Mouse (Mus musculus): ENCODE results near the gene Hist1h1a. TPM values are rescaled to one million over a fixed set of nuclear protein-coding genes. Genes with fewer than 3 reads are reported as not detected.
"Not testable (repeated sequence)": the region's sequence is repeated elsewhere in the genome, so short reads cannot be mapped to it uniquely, and the experiment has no call there.

The Hist1h1a gene
- polyA plus RNA-seq (2014; fragmentation: Nextera tagmentation; extraction: Ambion mirVana) = 0.31 and 0.67 TPM in 2 replicates

DNA sequence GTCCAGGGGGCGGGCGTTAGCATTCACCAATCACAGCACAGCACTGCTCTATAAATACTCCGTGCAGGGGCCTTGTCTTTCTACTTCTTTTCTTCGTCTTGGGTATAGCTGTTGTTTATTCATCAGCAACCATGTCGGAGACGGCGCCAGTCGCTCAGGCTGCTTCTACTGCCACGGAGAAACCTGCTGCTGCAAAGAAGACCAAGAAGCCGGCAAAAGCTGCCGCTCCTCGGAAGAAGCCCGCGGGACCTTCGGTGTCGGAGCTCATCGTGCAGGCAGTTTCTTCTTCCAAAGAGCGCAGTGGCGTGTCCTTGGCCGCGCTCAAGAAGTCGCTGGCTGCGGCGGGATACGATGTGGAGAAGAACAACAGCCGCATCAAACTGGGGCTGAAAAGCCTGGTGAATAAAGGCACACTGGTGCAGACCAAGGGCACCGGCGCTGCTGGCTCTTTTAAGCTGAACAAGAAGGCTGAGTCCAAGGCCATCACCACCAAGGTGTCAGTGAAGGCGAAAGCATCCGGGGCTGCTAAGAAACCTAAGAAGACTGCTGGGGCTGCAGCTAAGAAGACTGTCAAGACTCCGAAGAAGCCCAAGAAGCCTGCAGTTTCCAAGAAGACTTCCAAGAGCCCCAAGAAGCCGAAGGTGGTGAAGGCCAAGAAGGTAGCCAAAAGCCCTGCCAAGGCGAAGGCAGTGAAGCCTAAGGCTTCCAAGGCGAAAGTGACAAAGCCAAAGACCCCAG is at the start of gene Hist1h1a:
Hist1h1a (plus strand) TSS at position 81 of the 738 bp plus-strand sequence.
- Histone ChIP-seq H3K36me3 (ENCODE audit: control insufficient read depth, insufficient read depth, low read length) (no peaks in the 10 kb centered on the region), H3K27ac (ENCODE audit: low read depth, low read length) (peak within 1 kb of the TSS; percentile 98), H3K9ac (ENCODE audit: low read depth, low read length) (peak within 1 kb of the TSS; percentile 84), H3K9me3 (replicated peaks; ENCODE audit: control insufficient read depth, low read length) (no peaks in the 10 kb centered on the region), H3K4me2 (peak within 1 kb of the TSS; percentile 95), H3K4me1 (ENCODE audit: control insufficient read depth, insufficient read depth, low read length) (peaks cover 16% of the 10 kb centered on the region), H3K27me3 (ENCODE audit: control insufficient read depth, insufficient read depth, low read length) (no peaks in the 10 kb centered on the region), H3K4me3 (ENCODE audit: low read depth, low read length) (peak within 1 kb of the TSS; percentile 56)
- peak; percentile 60 for ATAC-seq (replicated peaks; ENCODE audit: insufficient number of reproducible peaks, low FRiP score, low TSS enrichment)
- 4% methylated on average over 34 of the region's 34 CpGs for WGBS (ENCODE audit: insufficient replicate concordance)

- Histone ChIP-seq H3K9ac (ENCODE audit: low read depth, low read length) (no peak overlapping the region), H3K27me3 (ENCODE audit: control insufficient read depth, insufficient read depth, low read length) (no peaks in the 10 kb centered on the region), H3K36me3 (ENCODE audit: control insufficient read depth, insufficient read depth, low read length) (no peaks in the 10 kb centered on the region), H3K9me3 (replicated peaks; ENCODE audit: control insufficient read depth, low read length) (no peaks in the 10 kb centered on the region), H3K4me3 (ENCODE audit: low read depth, low read length) (no peak overlapping the region), H3K27ac (ENCODE audit: low read depth, low read length) (no peak overlapping the region), H3K4me2 (no peak overlapping the region), H3K4me1 (ENCODE audit: control insufficient read depth, insufficient read depth, low read length) (peaks cover 4% of the 10 kb centered on the region; the same call in 1 of the 2 replicates)
- ATAC-seq (replicated peaks; ENCODE audit: insufficient number of reproducible peaks, low FRiP score, low TSS enrichment) = no peak
- WGBS (ENCODE audit: insufficient replicate concordance) = 59% methylated on average over 5 of the region's 5 CpGs
Measured at GRCm38 (mm10) chr13:23716261-23717042, 47.0 kb upstream of the Hist1h1a start.

GRCm38 (mm10) chr13:23717176-23717575 is 46.3 kb upstream of the Hist1h1a start:
- H3K9me3 ChIP-seq (replicated peaks; ENCODE audit: control insufficient read depth, low read length) = no peaks in the 10 kb centered on the region
- H3K4me2 ChIP-seq = no peak overlapping the region
- H3K27me3 ChIP-seq (ENCODE audit: control insufficient read depth, insufficient read depth, low read length) = no peaks in the 10 kb centered on the region
- H3K27ac ChIP-seq (ENCODE audit: low read depth, low read length) = no peak overlapping the region
- ATAC-seq (replicated peaks; ENCODE audit: insufficient number of reproducible peaks, low FRiP score, low TSS enrichment) = no peak
- no peak overlapping the region for H3K4me3 ChIP-seq (ENCODE audit: low read depth, low read length)
- H3K4me1 ChIP-seq (ENCODE audit: control insufficient read depth, insufficient read depth, low read length) = peaks cover 4% of the 10 kb centered on the region; the same call in 1 of the 2 replicates
- no peaks in the 10 kb centered on the region for H3K36me3 ChIP-seq (ENCODE audit: control insufficient read depth, insufficient read depth, low read length)
- WGBS (ENCODE audit: insufficient replicate concordance) = 33% methylated on average over 11 of the region's 11 CpGs
- no peak overlapping the region for H3K9ac ChIP-seq (ENCODE audit: low read depth, low read length)

DNA sequence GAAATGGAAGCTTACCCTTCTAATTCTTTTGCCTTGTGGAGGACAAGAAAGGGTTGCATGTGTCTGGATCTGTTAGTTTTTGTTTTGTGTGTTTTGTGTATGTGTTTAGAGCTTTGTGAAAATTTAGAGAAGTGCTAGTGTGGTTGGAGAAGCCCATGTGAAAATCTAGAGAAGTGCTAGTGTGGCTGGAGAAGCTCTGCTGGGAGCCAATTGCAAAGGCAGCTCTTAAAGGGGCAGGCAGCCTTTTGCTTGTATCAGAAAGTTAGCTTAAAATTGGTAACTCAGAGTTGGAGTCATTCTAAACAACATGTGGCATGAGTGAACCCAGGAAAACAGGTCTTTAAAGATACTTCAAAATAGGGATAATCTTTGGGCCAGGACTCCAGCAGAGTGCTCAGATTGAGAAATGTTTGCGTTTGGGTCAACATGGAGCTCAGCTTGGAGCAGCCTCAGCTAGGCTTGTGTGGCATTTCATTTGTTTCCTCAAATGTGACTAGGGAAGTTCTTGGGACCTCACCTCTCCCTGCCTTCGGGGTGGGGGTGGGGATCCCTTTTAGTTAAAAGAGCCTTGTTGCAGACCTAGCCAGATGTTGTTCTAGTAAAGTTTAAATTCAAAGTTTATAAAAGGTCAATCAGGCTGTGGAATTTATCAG is 45.7 kb upstream of the Hist1h1a start:
- H3K9me3 ChIP-seq (replicated peaks; ENCODE audit: control insufficient read depth, low read length); H3K27me3 ChIP-seq (ENCODE audit: control insufficient read depth, insufficient read depth, low read length); ATAC-seq (replicated peaks; ENCODE audit: insufficient number of reproducible peaks, low FRiP score, low TSS enrichment); H3K27ac ChIP-seq (ENCODE audit: low read depth, low read length); H3K4me1 ChIP-seq (ENCODE audit: control insufficient read depth, insufficient read depth, low read length); H3K36me3 ChIP-seq (ENCODE audit: control insufficient read depth, insufficient read depth, low read length); H3K4me3 ChIP-seq (ENCODE audit: low read depth, low read length); H3K4me2 ChIP-seq; H3K9ac ChIP-seq (ENCODE audit: low read depth, low read length): not testable (repeated sequence)
- WGBS (ENCODE audit: insufficient replicate concordance) = 15% methylated on average over 2 of the region's 2 CpGs

GRCm38 (mm10) chr13:23724239-23724638 is 39.2 kb upstream of the Hist1h1a start:
- Histone ChIP-seq H3K36me3 (ENCODE audit: control insufficient read depth, insufficient read depth, low read length) (no peaks in the 10 kb centered on the region), H3K4me1 (ENCODE audit: control insufficient read depth, insufficient read depth, low read length) (0 out of 2 replicates have a peak, but pooled peaks cover 7% of the 10 kb centered on the region), H3K9me3 (replicated peaks; ENCODE audit: control insufficient read depth, low read length) (no peaks in the 10 kb centered on the region), H3K4me3 (ENCODE audit: low read depth, low read length) (no peak overlapping the region), H3K9ac (ENCODE audit: low read depth, low read length) (no peak overlapping the region), H3K27me3 (ENCODE audit: control insufficient read depth, insufficient read depth, low read length) (no peaks in the 10 kb centered on the region), H3K27ac (ENCODE audit: low read depth, low read length) (no peak overlapping the region), H3K4me2 (no peak overlapping the region)
- ATAC-seq (replicated peaks; ENCODE audit: insufficient number of reproducible peaks, low FRiP score, low TSS enrichment) = no peak
- 41% methylated on average over 4 of the region's 4 CpGs for WGBS (ENCODE audit: insufficient replicate concordance)

- Histone ChIP-seq H3K27ac (ENCODE audit: low read depth, low read length) (no peak overlapping the region), H3K9ac (ENCODE audit: low read depth, low read length) (no peak overlapping the region), H3K4me2 (no peak overlapping the region), H3K9me3 (replicated peaks; ENCODE audit: control insufficient read depth, low read length) (no peaks in the 10 kb centered on the region), H3K27me3 (ENCODE audit: control insufficient read depth, insufficient read depth, low read length) (no peaks in the 10 kb centered on the region), H3K4me1 (ENCODE audit: control insufficient read depth, insufficient read depth, low read length) (0 out of 2 replicates have a peak, but pooled peaks cover 7% of the 10 kb centered on the region), H3K4me3 (ENCODE audit: low read depth, low read length) (no peak overlapping the region), H3K36me3 (ENCODE audit: control insufficient read depth, insufficient read depth, low read length) (no peaks in the 10 kb centered on the region)
- no peak for ATAC-seq (replicated peaks; ENCODE audit: insufficient number of reproducible peaks, low FRiP score, low TSS enrichment)
- WGBS (ENCODE audit: insufficient replicate concordance) = 40% methylated on average over 1 of the region's 1 CpGs
Measured at GRCm38 (mm10) chr13:23725213-23725612, 38.3 kb upstream of the Hist1h1a start.

GRCm38 (mm10) chr13:23728472-23729191 is 34.8 kb upstream of the Hist1h1a start:
- Histone ChIP-seq H3K27me3 (ENCODE audit: control insufficient read depth, insufficient read depth, low read length) (no peaks in the 10 kb centered on the region), H3K4me3 (ENCODE audit: low read depth, low read length) (no peak overlapping the region), H3K4me1 (ENCODE audit: control insufficient read depth, insufficient read depth, low read length) (0 out of 2 replicates have a peak, but pooled peaks cover 9% of the 10 kb centered on the region), H3K9me3 (replicated peaks; ENCODE audit: control insufficient read depth, low read length) (no peaks in the 10 kb centered on the region), H3K9ac (ENCODE audit: low read depth, low read length) (no peak overlapping the region), H3K4me2 (no peak overlapping the region), H3K36me3 (ENCODE audit: control insufficient read depth, insufficient read depth, low read length) (no peaks in the 10 kb centered on the region), H3K27ac (ENCODE audit: low read depth, low read length) (no peak overlapping the region)
- 71% methylated on average over 18 of the region's 18 CpGs for WGBS (ENCODE audit: insufficient replicate concordance)
- ATAC-seq (replicated peaks; ENCODE audit: insufficient number of reproducible peaks, low FRiP score, low TSS enrichment) = no peak

DNA sequence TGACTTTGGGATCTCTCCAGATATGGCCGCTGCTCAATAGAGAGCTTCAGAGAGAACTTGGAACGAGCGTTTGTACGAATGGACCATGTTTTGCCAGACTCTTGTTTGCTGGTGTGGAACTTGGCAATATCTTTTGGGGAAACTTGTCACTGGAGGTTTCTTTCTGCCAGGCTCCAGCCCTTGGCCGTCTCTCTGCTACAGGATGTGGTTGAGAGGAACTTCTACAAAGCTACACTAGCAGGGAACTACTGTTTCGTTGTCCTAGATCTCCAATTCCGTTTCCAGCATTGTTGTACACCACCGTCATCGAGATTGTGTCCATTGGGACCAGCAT is 34.3 kb upstream of the Hist1h1a start:
- ATAC-seq (replicated peaks; ENCODE audit: insufficient number of reproducible peaks, low FRiP score, low TSS enrichment) = no peak
- Histone ChIP-seq H3K9me3 (replicated peaks; ENCODE audit: control insufficient read depth, low read length) (no peaks in the 10 kb centered on the region), H3K4me1 (ENCODE audit: control insufficient read depth, insufficient read depth, low read length) (0 out of 2 replicates have a peak, but pooled peaks cover 9% of the 10 kb centered on the region), H3K27me3 (ENCODE audit: control insufficient read depth, insufficient read depth, low read length) (no peaks in the 10 kb centered on the region), H3K36me3 (ENCODE audit: control insufficient read depth, insufficient read depth, low read length) (no peaks in the 10 kb centered on the region), H3K4me2 (no peak overlapping the region), H3K9ac (ENCODE audit: low read depth, low read length) (no peak overlapping the region), H3K27ac (ENCODE audit: low read depth, low read length) (no peak overlapping the region), H3K4me3 (ENCODE audit: low read depth, low read length) (no peak overlapping the region)
- WGBS (ENCODE audit: insufficient replicate concordance) = 87% methylated on average over 9 of the region's 9 CpGs
